Mouse (Mus musculus) bone marrow, adult 2 months (tissue): Measurements from ENCODE around the gene Slmap.

Experiments
- CTCF ChIP-seq: fragments of 200-500 bp; IDR thresholded peaks from 2 replicates; pipeline ENCODE4 v1.5.1; 2011; ENCODE audit warnings: low read length, control low read depth; ENCODE audit not compliant: control insufficient read depth, insufficient read depth
- POLR2A ChIP-seq: fragments of 200-500 bp; IDR thresholded peaks from 2 replicates; pipeline ENCODE4 v1.6.1; 2011; ENCODE audit warnings: low read depth, mild to moderate bottlenecking, control low read depth, low read length, borderline replicate concordance; ENCODE audit not compliant: control insufficient read depth

- no peak for TF ChIP-seq CTCF
- no peak for TF ChIP-seq POLR2A
Measured at GRCm38 (mm10) chr14:26542136-26542535, 7.4 kb upstream of the Slmap start.
